Mouse (Mus musculus): ENCODE measurements at regions not wholly inside any gene's neighbourhood (a gene's known extent, or its start where the extent isn't known, plus 50 kb on each side); places are given as distances from the start of the nearest gene placed in this dataset.

GRCm38 (mm10) chr10:17596126-17596525, 126.9 kb upstream of the Cited2 start:
- no peaks in the 10 kb centered on the region for H3K9me3 ChIP-seq (replicated peaks)
- WGBS, result 70% methylated on average over 1 of the region's 1 CpGs

GRCm38 (mm10) chr10:17596743-17597142, 126.3 kb upstream of the Cited2 start:
- no peaks in the 10 kb centered on the region for H3K27me3 ChIP-seq (ENCODE audit: low read depth, poor library complexity, severe bottlenecking)
- WGBS, result 93% methylated on average over 1 of the region's 1 CpGs
- no peak overlapping the region; the same call in 1 of the 2 replicates for H3K27ac ChIP-seq (replicated peaks)
- no peak for DNase-seq (ENCODE audit: low spot score)
- H3K4me3 ChIP-seq, result no peak overlapping the region
- H3K9me3 ChIP-seq (replicated peaks), result no peaks in the 10 kb centered on the region
- peaks cover 11% of the 10 kb centered on the region for H3K4me1 ChIP-seq
- no peaks in the 10 kb centered on the region for H3K36me3 ChIP-seq

More at GRCm38 (mm10) chr10:17596126-17596525, 126.9 kb upstream of the Cited2 start:
- Histone ChIP-seq H3K36me3 (no peaks in the 10 kb centered on the region), H3K4me3 (no peak overlapping the region), H3K27me3 (ENCODE audit: low read depth, poor library complexity, severe bottlenecking) (no peaks in the 10 kb centered on the region), H3K4me1 (peaks cover 11% of the 10 kb centered on the region), H3K27ac (replicated peaks) (no peak overlapping the region)
- no peak for DNase-seq (ENCODE audit: low spot score)

DNA sequence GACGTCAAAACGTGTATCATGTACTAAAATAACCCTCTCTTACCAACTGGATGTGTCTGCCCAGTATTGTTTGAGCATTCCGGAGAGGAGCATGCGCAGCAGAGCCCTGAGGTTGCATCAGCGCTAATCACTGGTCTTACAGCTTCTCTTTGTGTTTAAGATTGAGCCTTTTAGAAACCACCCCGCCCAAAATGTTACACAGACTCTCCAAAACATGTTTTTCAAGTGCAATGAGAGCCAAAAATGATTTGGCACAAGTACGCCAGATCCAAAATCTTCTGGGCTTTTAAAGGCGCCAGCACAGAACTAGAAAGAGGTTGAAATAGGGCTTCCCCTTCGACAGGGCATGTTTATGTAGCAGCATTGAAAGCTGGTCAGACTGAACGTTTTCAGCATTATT, 123.8 kb upstream of the Cited2 start:
- H3K4me3 ChIP-seq, result no peak overlapping the region
- WGBS, result 88% methylated on average over 10 of the region's 10 CpGs
- no peak overlapping the region for H3K27ac ChIP-seq (replicated peaks)
- no peaks in the 10 kb centered on the region for H3K27me3 ChIP-seq (ENCODE audit: low read depth, poor library complexity, severe bottlenecking)
- no peak for DNase-seq (ENCODE audit: low spot score)
- no peaks in the 10 kb centered on the region for H3K9me3 ChIP-seq (replicated peaks)
- H3K36me3 ChIP-seq, result no peaks in the 10 kb centered on the region
- H3K4me1 ChIP-seq, result peaks cover 11% of the 10 kb centered on the region

DNA sequence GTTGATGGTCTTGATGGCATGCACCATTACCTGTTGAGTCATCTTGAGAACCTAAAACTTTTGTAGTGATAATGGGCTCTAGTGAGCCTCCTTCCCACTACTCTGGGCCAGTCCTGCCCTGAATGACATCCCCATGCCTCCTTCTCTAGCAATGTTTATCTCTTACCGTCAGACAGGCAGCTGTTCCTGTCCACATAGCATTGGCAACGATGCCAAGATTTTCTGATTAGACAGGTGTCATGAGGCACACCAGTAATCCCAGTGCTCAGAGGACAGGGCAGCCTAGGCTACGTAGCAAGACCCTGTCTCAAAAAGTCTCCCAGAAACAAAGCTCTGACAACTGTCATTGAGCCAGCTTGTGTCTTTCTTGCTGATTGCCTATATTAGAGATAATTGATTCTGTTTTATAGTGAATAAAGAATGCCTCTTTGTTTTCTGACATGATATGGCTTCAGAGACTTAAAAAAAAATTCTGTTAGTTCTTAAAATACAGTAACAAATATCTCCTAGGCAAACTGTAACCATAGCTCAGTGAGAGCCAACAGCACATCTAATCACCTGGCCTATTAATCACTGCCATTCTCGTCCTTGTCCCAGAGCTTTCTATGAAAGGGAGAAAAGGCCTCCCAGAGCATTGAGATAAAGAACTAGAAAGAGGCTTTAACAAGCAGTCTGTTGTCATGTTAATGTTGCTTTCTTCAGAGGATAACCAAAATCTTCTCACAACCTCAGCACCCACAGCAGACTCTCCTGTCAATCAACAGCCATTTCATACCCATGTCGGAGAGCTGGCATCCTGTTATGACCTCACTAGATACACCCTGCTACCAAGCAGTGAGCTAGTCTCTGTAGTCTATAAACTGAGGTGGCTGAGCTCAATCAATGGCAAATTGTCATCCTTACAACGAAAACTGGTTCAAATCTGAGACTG, 122.9 kb upstream of the Cited2 start:
- Histone ChIP-seq H3K27ac (replicated peaks) (no peak overlapping the region; the same call in 1 of the 2 replicates), H3K27me3 (ENCODE audit: low read depth, poor library complexity, severe bottlenecking) (no peaks in the 10 kb centered on the region), H3K36me3 (no peaks in the 10 kb centered on the region), H3K4me3 (no peak overlapping the region), H3K9me3 (replicated peaks) (no peaks in the 10 kb centered on the region), H3K4me1 (peaks cover 11% of the 10 kb centered on the region)
- no peak for DNase-seq (ENCODE audit: low spot score)
- 68% methylated on average over 6 of the region's 6 CpGs for WGBS

GRCm38 (mm10) chr10:17600762-17601108, 122.3 kb upstream of the Cited2 start:
- DNase-seq (ENCODE audit: low spot score), result no peak
- Histone ChIP-seq H3K27me3 (ENCODE audit: low read depth, poor library complexity, severe bottlenecking) (no peaks in the 10 kb centered on the region), H3K4me1 (peaks cover 11% of the 10 kb centered on the region), H3K36me3 (no peaks in the 10 kb centered on the region), H3K9me3 (replicated peaks) (no peaks in the 10 kb centered on the region), H3K4me3 (no peak overlapping the region), H3K27ac (replicated peaks) (no peak overlapping the region)
- WGBS, result 63% methylated on average over 3 of the region's 3 CpGs

DNA sequence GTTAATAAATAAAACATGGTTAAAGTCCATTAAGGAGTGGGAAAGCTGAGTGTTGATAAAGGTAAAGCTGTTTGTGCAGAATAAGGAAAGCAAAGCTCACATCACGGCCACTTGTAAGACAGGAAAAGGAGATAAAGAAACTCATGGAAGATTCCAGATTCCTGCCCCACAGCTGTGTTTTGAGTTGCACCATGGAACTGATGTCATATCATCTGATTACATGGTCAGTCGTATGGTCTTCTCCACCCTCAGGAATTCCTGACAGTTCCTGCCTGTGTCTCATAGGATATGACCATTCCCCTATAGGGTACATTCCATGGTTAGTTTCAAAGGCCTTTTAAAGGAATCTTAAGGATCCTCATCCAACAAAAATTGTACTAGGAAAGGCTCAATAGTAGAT, 120.6 kb upstream of the Cited2 start:
- H3K4me3 ChIP-seq, result no peak overlapping the region
- H3K4me1 ChIP-seq, result peaks cover 11% of the 10 kb centered on the region
- no peaks in the 10 kb centered on the region for H3K27me3 ChIP-seq (ENCODE audit: low read depth, poor library complexity, severe bottlenecking)
- H3K9me3 ChIP-seq (replicated peaks), result no peaks in the 10 kb centered on the region
- H3K27ac ChIP-seq (replicated peaks), result no peak overlapping the region
- DNase-seq (ENCODE audit: low spot score), result no peak
- WGBS, result 80% methylated on average over 2 of the region's 2 CpGs
- H3K36me3 ChIP-seq, result no peaks in the 10 kb centered on the region

- Histone ChIP-seq H3K9me3 (replicated peaks) (no peaks in the 10 kb centered on the region), H3K36me3 (no peaks in the 10 kb centered on the region), H3K4me1 (no peaks in the 10 kb centered on the region), H3K27me3 (ENCODE audit: low read depth, poor library complexity, severe bottlenecking) (no peaks in the 10 kb centered on the region), H3K27ac (replicated peaks) (no peak overlapping the region), H3K4me3 (no peak overlapping the region)
- 82% methylated on average over 7 of the region's 7 CpGs for WGBS
- DNase-seq (ENCODE audit: low spot score), result no peak
Measured at GRCm38 (mm10) chr10:17608220-17608619, 114.8 kb upstream of the Cited2 start.

GRCm38 (mm10) chr10:17610592-17610991, 112.4 kb upstream of the Cited2 start:
- DNase-seq (ENCODE audit: low spot score), result no peak
- H3K9me3 ChIP-seq (replicated peaks), result no peaks in the 10 kb centered on the region
- WGBS, result 84% methylated on average over 7 of the region's 7 CpGs

GRCm38 (mm10) chr10:17613281-17613680, 109.7 kb upstream of the Cited2 start:
- no peaks in the 10 kb centered on the region for H3K4me1 ChIP-seq
- H3K36me3 ChIP-seq, result no peaks in the 10 kb centered on the region
- no peaks in the 10 kb centered on the region for H3K27me3 ChIP-seq (ENCODE audit: low read depth, poor library complexity, severe bottlenecking)
- no peaks in the 10 kb centered on the region for H3K9me3 ChIP-seq (replicated peaks)
- H3K4me3 ChIP-seq, result no peak overlapping the region
- no peak overlapping the region for H3K27ac ChIP-seq (replicated peaks)
- no peak for DNase-seq (ENCODE audit: low spot score)
- 86% methylated on average over 3 of the region's 3 CpGs for WGBS

More at GRCm38 (mm10) chr10:17610592-17610991, 112.4 kb upstream of the Cited2 start:
- no peaks in the 10 kb centered on the region for H3K36me3 ChIP-seq
- no peak overlapping the region for H3K27ac ChIP-seq (replicated peaks)
- no peak overlapping the region for H3K4me3 ChIP-seq
- no peaks in the 10 kb centered on the region for H3K27me3 ChIP-seq (ENCODE audit: low read depth, poor library complexity, severe bottlenecking)
- H3K4me1 ChIP-seq, result no peaks in the 10 kb centered on the region

DNA sequence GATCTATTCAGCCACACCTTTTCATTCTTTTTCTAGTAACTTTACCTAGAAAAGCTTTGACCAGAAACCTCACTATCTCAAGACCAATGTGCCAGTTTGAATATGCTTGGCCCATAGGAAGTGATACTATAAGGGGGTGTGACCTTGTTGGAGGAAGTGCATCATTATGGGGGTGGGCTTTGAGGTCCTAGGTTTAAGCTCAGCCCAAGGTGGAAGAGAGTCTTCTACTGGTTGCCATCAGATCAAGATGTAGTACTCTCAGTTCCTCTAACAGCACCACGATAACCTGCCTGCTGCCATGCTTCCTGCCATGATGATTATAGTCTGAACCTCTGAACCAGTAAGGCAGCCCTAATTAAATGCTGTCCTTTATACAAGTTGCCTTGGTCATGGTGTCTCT, 105.0 kb upstream of the Cited2 start:
- Histone ChIP-seq H3K27ac (replicated peaks) (no peak overlapping the region), H3K36me3 (no peaks in the 10 kb centered on the region), H3K27me3 (ENCODE audit: low read depth, poor library complexity, severe bottlenecking) (no peaks in the 10 kb centered on the region), H3K9me3 (replicated peaks) (no peaks in the 10 kb centered on the region), H3K4me3 (no peak overlapping the region), H3K4me1 (peaks cover 7% of the 10 kb centered on the region; the same call in 1 of the 2 replicates)
- 93% methylated on average over 1 of the region's 1 CpGs for WGBS
- no peak for DNase-seq (ENCODE audit: low spot score)

DNA sequence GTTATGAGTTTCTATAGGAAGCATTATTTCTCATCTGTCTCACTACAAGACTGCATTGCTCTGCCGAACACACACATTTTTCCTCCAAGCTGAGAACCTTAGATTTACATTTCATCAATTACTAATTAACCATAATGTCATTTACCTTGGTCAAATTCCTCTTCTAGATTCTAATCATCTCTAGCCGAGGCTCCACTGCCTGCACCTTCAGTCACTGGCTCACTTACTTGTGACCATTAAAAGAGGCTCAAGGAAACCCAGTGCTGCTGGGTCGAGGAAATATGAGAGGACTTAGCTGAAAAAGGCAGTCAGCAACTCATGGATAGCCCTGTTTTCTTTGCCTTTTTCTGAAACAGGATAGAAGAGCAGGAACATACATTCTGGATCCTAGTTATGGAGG, 103.4 kb upstream of the Cited2 start:
- WGBS, result 87% methylated on average over 3 of the region's 3 CpGs
- Histone ChIP-seq H3K27ac (replicated peaks) (no peak overlapping the region), H3K4me3 (no peak overlapping the region), H3K9me3 (replicated peaks) (no peaks in the 10 kb centered on the region), H3K4me1 (peaks cover 7% of the 10 kb centered on the region; the same call in 1 of the 2 replicates), H3K27me3 (ENCODE audit: low read depth, poor library complexity, severe bottlenecking) (no peaks in the 10 kb centered on the region), H3K36me3 (no peaks in the 10 kb centered on the region)
- DNase-seq (ENCODE audit: low spot score), result no peak

DNA sequence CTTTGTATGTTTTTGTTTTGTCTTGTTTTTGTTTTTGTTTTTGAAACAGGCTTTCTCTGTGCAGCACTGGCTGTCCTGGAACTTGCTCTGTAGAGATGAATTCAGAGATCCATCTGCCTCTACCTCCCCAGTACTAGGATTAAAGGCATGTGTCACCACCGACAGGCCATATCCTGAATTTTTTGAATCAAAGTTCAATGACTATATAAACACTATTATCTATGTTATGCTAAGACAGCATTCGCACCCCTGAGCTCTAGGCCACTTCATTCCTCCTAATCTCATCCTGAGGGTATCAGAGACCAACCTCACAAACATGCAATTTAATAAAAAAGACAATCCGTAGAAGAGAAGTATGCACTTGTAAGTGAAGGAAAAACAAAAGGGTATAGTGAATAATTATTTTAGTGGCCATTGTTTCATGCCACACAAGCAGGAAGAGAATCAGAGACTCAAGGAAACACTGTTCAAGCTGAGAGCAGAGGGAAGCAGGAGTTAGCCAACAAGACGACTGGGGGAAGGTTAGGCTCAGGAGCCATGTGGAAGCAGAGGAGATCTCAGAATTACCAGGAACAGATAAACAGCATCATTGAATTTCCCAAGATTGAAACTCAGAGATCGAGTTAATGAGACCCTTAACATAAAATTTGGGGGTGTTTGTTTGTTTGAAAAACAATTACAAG, 101.2 kb upstream of the Cited2 start:
- no peaks in the 10 kb centered on the region for H3K27me3 ChIP-seq (ENCODE audit: low read depth, poor library complexity, severe bottlenecking)
- no peaks in the 10 kb centered on the region for H3K9me3 ChIP-seq (replicated peaks)
- DNase-seq (ENCODE audit: low spot score), result no peak
- H3K27ac ChIP-seq (replicated peaks), result no peak overlapping the region
- H3K4me3 ChIP-seq, result no peak overlapping the region
- peaks cover 7% of the 10 kb centered on the region; the same call in 1 of the 2 replicates for H3K4me1 ChIP-seq
- no peaks in the 10 kb centered on the region for H3K36me3 ChIP-seq
- WGBS, result 73% methylated on average over 5 of the region's 5 CpGs

- Histone ChIP-seq H3K36me3 (no peaks in the 10 kb centered on the region), H3K4me1 (peaks cover 7% of the 10 kb centered on the region; the same call in 1 of the 2 replicates), H3K27me3 (ENCODE audit: low read depth, poor library complexity, severe bottlenecking) (no peaks in the 10 kb centered on the region), H3K4me3 (no peak overlapping the region), H3K9me3 (replicated peaks) (no peaks in the 10 kb centered on the region), H3K27ac (replicated peaks) (no peak overlapping the region)
- DNase-seq (ENCODE audit: low spot score), result no peak
- 14% methylated on average over 1 of the region's 1 CpGs for WGBS
Measured at GRCm38 (mm10) chr10:17622802-17623201, 100.2 kb upstream of the Cited2 start.
